9 mouse cellular contexts compared by ENCODE assay signal in genomic region chr7:113594363-113594762, GRCm38 (mm10).
DNase-seq lines count a peak whose midpoint lies in the region; ATAC-seq and TF ChIP-seq lines count a peak whose summit lies in the region.
"Had no signal": no experiment of that assay in that cellular context is flagged by ENCODE, and none has a peak within 500 bp of the region (broad histone marks: within the 10 kb centered on the region; RNA-seq: fewer than 3 reads in every experiment).

No protein-coding gene starts in this region.

- peak; percentile 76 for TF ChIP-seq CTCF in hindbrain, postnatal 0 days (IDR thresholded peaks at IDR 0.05; ENCODE audit: low read depth)

- H3K4me2 ChIP-seq in liver, embryonic 12.5 days = no peak overlapping the region
- H3K4me2 ChIP-seq in hindbrain, postnatal 0 days (ENCODE audit: low read depth, low read length) = no peak overlapping the region
- H3K4me2 ChIP-seq: embryonic facial prominence, embryonic 13.5 days had no signal

- H3K27ac ChIP-seq in liver, embryonic 12.5 days = no peak overlapping the region
- no peak overlapping the region for H3K27ac ChIP-seq in embryonic facial prominence, embryonic 10.5 days (replicated peaks)
- no peak overlapping the region for H3K27ac ChIP-seq in hindbrain, postnatal 0 days
- H3K27ac ChIP-seq: embryonic facial prominence, embryonic 13.5 days had no signal

- 4% methylated on average over 3 of the region's 3 CpGs for WGBS in liver, embryonic 12.5 days (ENCODE audit: insufficient replicate concordance)
- 0% methylated on average over 3 of the region's 3 CpGs for WGBS in embryonic facial prominence, embryonic 10.5 days
- 0% methylated on average over 3 of the region's 3 CpGs for WGBS in hindbrain, postnatal 0 days

- peak; percentile 29 for DNase-seq in liver
- peak; percentile 67 for DNase-seq in adrenal gland, postnatal 14 days
- peak; percentile 52 for DNase-seq in embryonic facial prominence, embryonic 10.5 days (ENCODE audit: low spot score)
- peak; percentile 87 for DNase-seq in hindbrain, postnatal 0 days (ENCODE audit: low spot score)
- peak; percentile 13 to 23 for DNase-seq in layer of hippocampus, postnatal 36 days
- DNase-seq in spleen, postnatal 36 days (ENCODE audit: low spot score in 2 of 2) = peak; percentile 16 to 25

- H3K4me1 ChIP-seq in liver, embryonic 12.5 days = no peaks in the 10 kb centered on the region
- H3K4me1 ChIP-seq in embryonic facial prominence, embryonic 10.5 days = 0 out of 2 replicates have a peak, but pooled peaks cover 3% of the 10 kb centered on the region
- H3K4me1 ChIP-seq in hindbrain, postnatal 0 days (ENCODE audit: insufficient read depth, low read length) = no peaks in the 10 kb centered on the region

- no peak overlapping the region for H3K4me3 ChIP-seq in liver, embryonic 12.5 days
- H3K4me3 ChIP-seq in embryonic facial prominence, embryonic 10.5 days = no peak overlapping the region
- no peak overlapping the region for H3K4me3 ChIP-seq in hindbrain, postnatal 0 days (ENCODE audit: low read length)
- H3K4me3 ChIP-seq: embryonic facial prominence, embryonic 13.5 days had no signal

- no peaks in the 10 kb centered on the region for H3K36me3 ChIP-seq in liver, embryonic 12.5 days
- no peaks in the 10 kb centered on the region for H3K36me3 ChIP-seq in embryonic facial prominence, embryonic 10.5 days (replicated peaks)
- H3K36me3 ChIP-seq in hindbrain, postnatal 0 days (ENCODE audit: insufficient read depth, low read length) = no peaks in the 10 kb centered on the region
- H3K36me3 ChIP-seq: embryonic facial prominence, embryonic 13.5 days had no signal

- H3K9me3 ChIP-seq in liver, embryonic 12.5 days (replicated peaks) = no peaks in the 10 kb centered on the region
- H3K9me3 ChIP-seq in embryonic facial prominence, embryonic 10.5 days = no peaks in the 10 kb centered on the region
- no peaks in the 10 kb centered on the region for H3K9me3 ChIP-seq in hindbrain, postnatal 0 days (ENCODE audit: low read length)
- H3K9me3 ChIP-seq: embryonic facial prominence, embryonic 13.5 days had no signal

- H3K9ac ChIP-seq in liver, embryonic 12.5 days = no peak overlapping the region
- H3K9ac ChIP-seq in hindbrain, postnatal 0 days (replicated peaks; ENCODE audit: low read length) = no peak overlapping the region
- H3K9ac ChIP-seq: embryonic facial prominence, embryonic 13.5 days had no signal

- ATAC-seq in liver, embryonic 12.5 days = no peak
- ATAC-seq in hindbrain, postnatal 0 days = peak; percentile 62; the same call in 1 of the 2 replicates
- ATAC-seq in megakaryocyte, adult 5-6 weeks (ENCODE audit: poor library complexity, severe bottlenecking) = peak; percentile 93

- no peaks in the 10 kb centered on the region for H3K27me3 ChIP-seq in liver, embryonic 12.5 days (replicated peaks)
- H3K27me3 ChIP-seq in embryonic facial prominence, embryonic 10.5 days (replicated peaks; ENCODE audit: low read depth, poor library complexity, severe bottlenecking) = no peaks in the 10 kb centered on the region
- no peaks in the 10 kb centered on the region; the same call in 1 of the 2 replicates for H3K27me3 ChIP-seq in hindbrain, postnatal 0 days (ENCODE audit: insufficient read depth, low read length)
- H3K27me3 ChIP-seq: embryonic facial prominence, embryonic 13.5 days had no signal

Comparison
In these comparisons a context has a peak if more than half of its experiments do, and no peak if none do; other contexts are left out.
1. DNase-seq: peak in every context shown above with its lines; median percentile 87 in hindbrain, postnatal 0 days; 67 in adrenal gland, postnatal 14 days; 52 in embryonic facial prominence, embryonic 10.5 days; 29 in liver; 20 in spleen, postnatal 36 days; 18 in layer of hippocampus, postnatal 36 days.